Mouse (Mus musculus): ENCODE measurements at regions not wholly inside any gene's neighbourhood (a gene's known extent, or its start where the extent isn't known, plus 50 kb on each side); places are given as distances from the start of the nearest gene placed in this dataset.

DNA sequence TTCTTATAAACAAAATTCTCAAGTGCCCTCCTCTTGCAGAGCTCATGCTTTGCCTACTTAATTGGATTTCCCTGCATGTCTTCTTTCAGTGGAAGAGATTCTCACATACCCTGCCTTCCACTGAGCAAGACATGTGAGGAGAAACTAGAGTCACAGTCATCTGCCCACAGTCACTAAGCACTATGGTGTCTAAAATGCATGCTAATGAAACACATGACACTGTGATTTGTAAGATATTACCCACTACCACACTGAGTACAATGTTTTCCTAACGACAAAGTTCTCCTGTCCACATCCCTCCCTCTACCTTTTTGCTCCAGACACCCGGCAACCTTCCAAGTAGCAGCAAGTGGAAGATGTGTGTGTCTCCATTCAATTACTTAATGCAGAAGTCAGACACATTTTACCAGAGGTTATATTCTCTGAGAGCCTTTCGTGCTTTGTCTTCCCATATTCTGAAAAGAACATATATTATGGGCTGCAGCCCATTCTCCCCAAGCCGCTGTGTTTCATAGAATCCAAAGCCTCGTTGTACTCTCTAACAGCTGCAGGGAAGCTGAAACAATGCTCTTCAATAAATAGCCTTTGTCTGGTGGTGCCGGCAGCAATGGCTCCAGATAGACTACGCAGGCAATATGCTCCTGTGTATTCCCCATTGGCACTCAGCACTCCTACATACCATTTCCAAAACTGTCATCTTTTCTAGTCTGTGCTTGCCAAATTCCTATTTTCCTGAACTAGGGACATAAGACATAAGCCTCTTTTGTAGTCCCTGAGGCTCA lies 670.7 kb downstream of the Poteg start:
- peak; percentile 23 for DNase-seq (ENCODE audit: low spot score in 2 of 2)

DNA sequence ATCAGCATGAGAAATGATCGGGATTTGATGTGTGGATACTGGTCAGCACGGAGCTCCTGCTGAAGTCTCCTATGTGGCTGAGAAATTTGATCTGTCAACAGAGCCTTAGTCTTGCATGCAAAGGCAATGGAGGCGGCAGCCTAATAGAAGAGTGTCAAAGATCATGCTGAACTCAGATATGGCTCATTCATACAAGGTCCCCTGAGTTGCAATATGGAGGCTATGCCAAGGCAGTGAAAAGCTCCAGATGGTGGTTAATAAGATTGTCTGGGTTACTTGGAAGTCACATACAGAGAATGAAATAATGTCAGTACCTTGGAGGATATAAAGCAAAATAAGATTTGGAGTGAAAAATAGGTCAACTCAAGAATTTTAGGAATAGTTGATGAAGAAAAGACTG lies 677.6 kb downstream of the Poteg start:
- DNase-seq (ENCODE audit: low spot score in 2 of 2) = no peak

GRCm38 (mm10) chr8:28141916-28142315 lies 694.4 kb downstream of the Poteg start:
- DNase-seq (ENCODE audit: low spot score in 2 of 2) = no peak

DNA sequence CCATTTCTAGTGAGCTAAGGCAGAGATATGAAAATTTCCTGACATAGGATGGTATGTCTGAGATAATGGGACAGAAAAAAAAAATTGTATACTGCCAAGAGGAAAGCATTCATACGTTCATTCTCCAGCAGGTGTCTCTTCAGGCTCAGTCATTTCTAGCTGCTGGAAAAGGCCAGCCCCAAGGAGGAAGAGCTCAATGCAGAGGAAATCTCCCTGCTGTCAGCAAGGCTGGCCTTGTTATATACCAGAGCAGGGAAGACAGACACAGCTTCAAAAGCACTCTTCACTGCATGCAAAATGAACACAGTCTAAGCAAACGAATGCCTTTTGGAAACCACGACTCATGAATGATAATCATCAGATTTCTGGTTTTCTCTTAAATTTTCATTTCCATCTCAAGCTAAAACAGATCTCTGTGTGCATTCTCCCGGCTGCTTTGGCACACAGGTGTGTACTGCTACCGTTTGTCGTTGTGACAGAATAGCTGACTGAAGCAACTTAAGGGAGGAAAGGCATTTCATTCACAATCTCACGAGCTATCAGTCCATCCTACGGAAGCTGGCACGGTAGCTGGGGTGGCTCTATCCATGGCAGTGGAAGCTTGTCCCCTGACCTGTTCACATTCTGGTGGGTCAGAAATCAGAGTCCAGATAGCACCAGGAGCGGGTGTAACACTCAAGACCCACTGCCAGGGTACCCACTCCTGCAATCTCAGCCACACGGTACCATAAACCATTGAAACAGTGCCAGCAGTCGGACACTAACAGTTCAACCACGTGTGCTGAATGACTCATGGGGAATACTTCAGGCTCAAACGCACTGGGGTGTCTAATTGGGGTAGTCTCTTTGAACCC lies 701.4 kb downstream of the Poteg start:
- DNase-seq (ENCODE audit: low spot score in 2 of 2) = peak; percentile 37 to 38

GRCm38 (mm10) chr8:28149453-28149767 lies 701.9 kb downstream of the Poteg start:
- no peak for DNase-seq (ENCODE audit: low spot score in 2 of 2)

GRCm38 (mm10) chr8:28160651-28161050 lies 713.2 kb downstream of the Poteg start:
- DNase-seq (ENCODE audit: low spot score in 2 of 2) = no peak

GRCm38 (mm10) chr8:28168036-28168435 lies 720.6 kb downstream of the Poteg start:
- DNase-seq (ENCODE audit: low spot score in 2 of 2) = no peak

DNA sequence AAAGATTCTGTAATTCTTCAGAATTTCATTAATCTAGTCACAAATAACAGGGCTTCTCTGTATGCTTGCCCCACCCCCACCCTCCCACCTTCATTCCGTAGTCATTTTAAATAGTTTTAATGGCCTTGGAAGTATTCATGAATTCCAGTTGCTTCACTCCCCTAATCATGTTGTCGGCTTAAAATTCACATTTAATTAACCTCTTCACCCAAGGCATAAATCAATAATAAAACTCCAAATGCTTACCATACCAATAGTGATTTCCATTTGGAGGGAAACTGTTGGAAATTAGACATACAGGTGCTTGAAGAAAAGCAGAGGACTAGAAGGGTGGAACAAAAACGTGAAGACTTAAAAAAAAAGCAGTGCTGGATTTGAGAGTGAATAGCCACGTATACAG lies 724.0 kb downstream of the Poteg start:
- DNase-seq (ENCODE audit: low spot score in 2 of 2) = no peak

GRCm38 (mm10) chr8:28195943-28196342 lies 748.5 kb downstream of the Poteg start:
- no peak for DNase-seq (ENCODE audit: low spot score in 2 of 2)

DNA sequence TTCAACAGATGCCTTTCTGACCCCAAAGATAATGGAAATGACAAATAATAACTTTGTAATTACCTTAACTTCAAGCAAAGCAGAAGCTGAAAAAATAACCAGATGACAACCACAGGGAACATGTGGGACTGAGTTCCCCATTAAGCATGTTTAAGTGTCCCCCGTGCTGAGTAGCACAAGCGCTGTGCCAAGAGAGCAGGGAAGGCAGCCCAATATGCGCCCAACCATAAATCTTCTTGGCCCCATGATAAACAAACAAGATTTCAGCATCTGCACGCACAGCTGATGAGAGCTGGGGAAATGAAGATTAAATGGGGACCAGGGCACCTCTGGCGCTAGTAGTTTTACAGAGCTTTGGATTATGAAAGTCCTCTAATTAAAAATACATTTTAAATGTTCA lies 788.1 kb downstream of the Poteg start:
- DNase-seq (ENCODE audit: low spot score in 2 of 2) = no peak

GRCm38 (mm10) chr8:28239411-28239810 lies 791.9 kb downstream of the Poteg start:
- DNase-seq (ENCODE audit: low spot score in 2 of 2) = no peak

DNA sequence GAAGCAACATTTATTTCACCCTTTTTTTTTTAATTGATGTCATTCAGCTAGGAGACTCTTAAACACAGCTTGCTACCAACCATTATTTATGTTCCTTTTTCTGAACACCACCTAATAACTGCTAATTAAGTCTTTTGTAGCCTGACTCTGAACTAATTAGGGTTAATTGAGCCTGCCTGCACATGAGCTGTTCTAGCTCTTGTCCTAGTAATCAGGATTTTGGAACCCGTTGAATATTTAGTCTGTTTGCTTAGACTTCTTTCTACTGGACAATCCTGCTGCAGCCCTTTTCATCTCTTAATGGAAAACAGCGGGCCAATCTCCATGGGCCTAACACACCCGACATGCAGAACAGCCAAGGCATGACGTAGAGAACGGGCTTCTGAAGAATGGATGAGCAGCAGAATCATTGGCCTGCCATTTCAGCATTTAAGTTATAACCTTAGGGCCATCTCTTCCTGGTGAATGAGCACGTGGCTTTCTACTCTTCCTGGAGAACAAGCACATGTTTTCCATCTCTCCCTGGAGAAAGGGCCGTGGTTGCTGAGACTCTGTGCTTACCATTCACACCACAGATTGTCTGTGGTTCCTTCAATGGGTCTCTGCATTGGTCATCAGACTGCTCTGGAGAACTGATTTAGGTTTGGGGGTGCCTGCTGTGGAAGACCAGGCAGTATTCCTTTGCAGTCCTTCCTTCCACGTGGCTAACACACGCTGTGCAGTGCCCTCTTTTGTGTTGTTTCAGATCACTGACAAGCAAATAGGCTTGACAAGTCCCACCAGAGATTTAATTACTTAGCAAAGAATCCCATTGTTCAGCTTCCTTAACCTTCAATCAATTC lies 805.1 kb downstream of the Poteg start:
- peak; percentile 7 to 8 for DNase-seq (ENCODE audit: low spot score in 2 of 2)

- DNase-seq (ENCODE audit: low spot score in 2 of 2) = no peak
These were observed 819.8 kb downstream of the Poteg start for GRCm38 (mm10) chr8:28267277-28267676.

GRCm38 (mm10) chr8:28284257-28284656 lies 836.8 kb downstream of the Poteg start:
- no peak for DNase-seq (ENCODE audit: low spot score in 2 of 2)

DNA sequence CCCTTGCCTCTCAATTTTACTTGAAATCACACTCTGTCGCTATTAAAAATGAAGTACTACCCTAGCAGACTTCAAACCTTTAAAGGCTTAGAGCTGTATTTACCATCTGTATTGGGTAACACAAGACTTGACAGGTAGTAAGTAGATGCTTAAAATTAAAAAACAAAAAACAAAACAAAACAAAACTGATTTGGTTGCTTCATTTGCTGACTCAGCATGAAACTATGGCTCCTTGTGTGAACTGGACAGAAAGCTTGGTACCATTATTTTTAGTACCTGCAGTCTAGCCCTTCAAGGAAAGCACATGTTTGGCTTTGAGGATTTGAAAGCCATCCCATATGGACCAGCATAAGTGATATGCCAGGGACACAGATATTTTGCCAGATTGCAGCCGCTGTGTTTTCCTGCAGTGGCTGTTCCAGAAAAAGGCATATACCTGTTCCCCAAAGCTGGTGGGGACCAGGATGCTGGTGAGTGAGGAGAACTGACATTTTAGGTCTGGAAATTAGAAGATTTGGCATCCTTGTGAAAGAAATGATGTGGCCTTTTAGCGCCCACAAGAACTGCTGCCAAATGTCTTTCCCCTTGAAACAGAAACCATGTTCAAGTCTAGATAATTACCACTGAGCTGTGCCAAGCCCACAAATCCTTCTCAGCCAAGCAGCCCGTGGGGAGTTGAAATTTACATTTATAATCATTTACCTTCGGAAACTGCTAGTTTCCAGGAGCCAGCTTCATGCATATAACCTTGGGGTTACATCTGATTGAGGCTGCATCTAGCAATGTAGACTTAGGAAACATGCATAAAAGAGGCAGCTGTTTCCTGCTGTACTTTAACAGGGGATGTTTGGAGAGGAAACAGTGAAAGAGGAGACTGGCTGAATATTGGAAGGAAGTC lies 851.7 kb downstream of the Poteg start:
- peak; percentile 28 for DNase-seq (ENCODE audit: low spot score in 2 of 2)

DNA sequence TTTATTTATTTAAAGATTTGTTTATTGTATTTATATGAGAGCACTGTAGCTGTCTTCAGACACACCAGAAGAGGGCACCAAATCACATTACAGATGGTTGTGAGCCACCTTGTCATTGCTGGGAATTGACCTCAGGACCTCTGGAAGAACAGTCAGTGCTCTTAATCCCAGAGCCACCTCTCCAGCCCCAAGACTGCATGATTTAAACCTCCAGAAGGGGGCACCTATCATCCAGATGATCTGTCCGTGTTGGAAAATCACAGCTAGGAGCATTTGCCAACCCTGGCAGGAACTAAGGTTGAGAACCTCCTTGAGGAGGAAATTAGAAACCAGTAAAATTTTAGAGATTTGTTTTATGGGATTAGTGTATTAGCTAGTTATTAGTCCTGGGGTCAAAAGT lies 869.6 kb downstream of the Poteg start:
- DNase-seq (ENCODE audit: low spot score in 2 of 2) = no peak

GRCm38 (mm10) chr8:28333388-28333787 lies 885.9 kb downstream of the Poteg start:
- no peak for DNase-seq (ENCODE audit: low spot score in 2 of 2)

GRCm38 (mm10) chr8:28337484-28337883 lies 890.0 kb downstream of the Poteg start:
- no peak for DNase-seq (ENCODE audit: low spot score in 2 of 2)

DNA sequence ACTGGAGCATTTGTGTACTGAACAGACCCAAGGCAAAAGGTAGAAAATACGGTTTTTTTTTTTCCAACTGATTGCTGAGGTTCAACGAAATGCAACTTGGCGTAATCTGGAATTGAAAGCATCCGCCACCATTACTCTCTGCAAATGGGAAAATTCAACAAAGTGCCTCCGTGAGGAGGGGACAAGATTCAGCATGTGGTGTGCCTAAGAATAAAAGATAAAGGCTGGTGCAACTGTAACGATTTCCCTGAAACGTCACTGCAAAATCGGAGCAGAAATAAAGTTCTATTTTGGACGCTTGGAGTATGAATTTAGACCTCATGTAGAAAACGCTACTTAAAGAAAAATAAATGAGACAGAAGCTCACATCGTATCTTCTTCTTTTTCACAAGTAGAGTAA lies 893.8 kb downstream of the Poteg start:
- DNase-seq (ENCODE audit: low spot score in 2 of 2) = no peak

DNA sequence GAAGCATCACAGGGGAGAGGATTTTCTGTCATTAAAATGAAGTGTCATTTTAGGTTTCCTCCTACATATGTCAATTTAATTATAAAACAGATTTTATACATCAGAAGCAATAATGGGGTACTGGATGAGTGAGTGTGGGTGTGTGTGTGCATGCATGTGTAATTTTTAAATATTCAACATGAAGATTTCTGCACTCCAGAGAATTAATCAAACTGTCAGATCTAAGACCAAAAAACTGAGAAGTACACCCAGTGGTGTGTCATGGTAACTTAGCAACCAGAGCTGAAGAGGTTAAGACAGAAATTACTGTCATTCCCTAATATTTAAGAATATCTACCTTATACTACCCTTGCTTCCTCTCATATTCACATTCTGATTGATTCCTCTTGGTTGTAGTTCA lies 919.0 kb downstream of the Poteg start:
- no peak for DNase-seq (ENCODE audit: low spot score in 2 of 2)

- no peak for DNase-seq (ENCODE audit: low spot score in 2 of 2)
These were observed 919.9 kb downstream of the Poteg start for GRCm38 (mm10) chr8:28367361-28367760.
